Mouse (Mus musculus) lung, adult 2 months (tissue): ENCODE data around the gene Arpc2. TPM values are rescaled to one million over a fixed set of nuclear protein-coding genes. Genes with fewer than 3 reads are reported as not detected.

Source experiments
- DNase-seq: peaks from one replicate; pipeline ENCODE4 v3.0.0; 2022
- H3K4me1 ChIP-seq: fragments of 200-500 bp; 2 replicates; pipeline ENCODE4 v1.6.1; 2011; ENCODE audit warnings: low read length; ENCODE audit not compliant: control insufficient read depth, insufficient read depth
- H3K4me3 ChIP-seq: fragments of 200-500 bp; replicated peaks from 2 replicates; pipeline ENCODE3; 2011; ENCODE audit warnings: low read depth, mild to moderate bottlenecking, control low read depth, low read length; ENCODE audit errors: extremely low read depth
- CTCF ChIP-seq: fragments of 200-500 bp; IDR thresholded peaks from 2 replicates; pipeline ENCODE4 v1.5.1; 2011; ENCODE audit warnings: mild to moderate bottlenecking, low read length, control low read depth; ENCODE audit not compliant: insufficient read depth
- POLR2A ChIP-seq: fragments of 200-500 bp; IDR thresholded peaks from 2 replicates; pipeline ENCODE4 v1.6.1; 2011; ENCODE audit warnings: low read depth, mild to moderate bottlenecking, control low read depth, low read length, borderline replicate concordance; ENCODE audit errors: extremely low read depth
- WGBS: fragments of 180-500 bp; shearing (Covaris S2); methylation state at CpG from one replicate; pipeline ENCODE4 v1.1.7; 2018; 5-methylcytosine and 5-hydroxymethylcytosine counted together
- polyA plus RNA-seq: library from polyadenylated mRNA; depleted of rRNA; stranded (reverse); fragments of >200 nt; gene quantifications from 2 replicates; pipeline ENCODE4 v1.2.3, GENCODE M21; 2012

The Arpc2 gene
- polyA plus RNA-seq, 1 experiment, result 180 TPM

GRCm38 (mm10) chr1:74262510-74262909 lies 26.6 kb downstream of the Arpc2 start:
- no peak for DNase-seq
- H3K4me1 ChIP-seq, result no peaks in the 10 kb centered on the region
- H3K4me3 ChIP-seq, result no peak overlapping the region
- 55% methylated on average over 6 of the region's 6 CpGs for WGBS
- TF ChIP-seq POLR2A, result no peak
- TF ChIP-seq CTCF, result no peak

GRCm38 (mm10) chr1:74268750-74269149 lies 32.9 kb downstream of the Arpc2 start:
- H3K4me3 ChIP-seq, result no peak overlapping the region
- DNase-seq, result no peak
- no peak for TF ChIP-seq CTCF
- no peak for TF ChIP-seq POLR2A
- no peaks in the 10 kb centered on the region for H3K4me1 ChIP-seq
- 83% methylated on average over 8 of the region's 8 CpGs for WGBS

- TF ChIP-seq CTCF (no peak), POLR2A (no peak)
- DNase-seq, result no peak
- 61% methylated on average over 4 of the region's 4 CpGs for WGBS
Observed at GRCm38 (mm10) chr1:74271659-74272058, 35.8 kb downstream of the Arpc2 start.

GRCm38 (mm10) chr1:74275015-74275414 lies 39.1 kb downstream of the Arpc2 start:
- 18% methylated on average over 9 of the region's 9 CpGs for WGBS
- no peaks in the 10 kb centered on the region for H3K4me1 ChIP-seq
- TF ChIP-seq CTCF, result no peak
- no peak for TF ChIP-seq POLR2A
- no peak overlapping the region for H3K4me3 ChIP-seq
- DNase-seq, result no peak

More at GRCm38 (mm10) chr1:74271659-74272058, 35.8 kb downstream of the Arpc2 start:
- Histone ChIP-seq H3K4me3 (no peak overlapping the region), H3K4me1 (no peaks in the 10 kb centered on the region)

- Histone ChIP-seq H3K4me1 (no peaks in the 10 kb centered on the region), H3K4me3 (no peak overlapping the region)
- TF ChIP-seq CTCF (no peak), POLR2A (no peak)
- no peak for DNase-seq
- WGBS, result 75% methylated on average over 6 of the region's 6 CpGs
Observed at GRCm38 (mm10) chr1:74277041-74277440, 41.2 kb downstream of the Arpc2 start.

GRCm38 (mm10) chr1:74277883-74278537 lies 42.1 kb downstream of the Arpc2 start:
- peaks cover 1% of the 10 kb centered on the region; the same call in 1 of the 2 replicates for H3K4me1 ChIP-seq
- no peak overlapping the region for H3K4me3 ChIP-seq
- no peak for DNase-seq
- TF ChIP-seq POLR2A, result no peak
- no peak for TF ChIP-seq CTCF
- 61% methylated on average over 8 of the region's 8 CpGs for WGBS

- no peak for TF ChIP-seq CTCF
- no peak for TF ChIP-seq POLR2A
- DNase-seq, result no peak
Observed at GRCm38 (mm10) chr1:74278538-74278937, 42.7 kb downstream of the Arpc2 start, which contains the start of gene Gpbar1. Gene Gpbar1, plus strand, starts transcription at chr1:74278550.

GRCm38 (mm10) chr1:74278988-74279387 lies 43.1 kb downstream of the Arpc2 start:
- no peak for DNase-seq
- Histone ChIP-seq H3K4me3 (no peak overlapping the region), H3K4me1 (peaks cover 2% of the 10 kb centered on the region; the same call in 1 of the 2 replicates)
- TF ChIP-seq CTCF (no peak), POLR2A (no peak)
- WGBS, result 88% methylated on average over 11 of the region's 11 CpGs

More at GRCm38 (mm10) chr1:74278538-74278937, 42.7 kb downstream of the Arpc2 start, which contains the start of gene Gpbar1:
- peaks cover 2% of the 10 kb centered on the region; the same call in 1 of the 2 replicates for H3K4me1 ChIP-seq
- WGBS, result 87% methylated on average over 10 of the region's 10 CpGs
- no peak within 1 kb of the TSS for H3K4me3 ChIP-seq

- no peak overlapping the region for H3K4me3 ChIP-seq
- WGBS, result 94% methylated on average over 14 of the region's 14 CpGs
- DNase-seq, result no peak
- TF ChIP-seq POLR2A (no peak), CTCF (no peak)
- peaks cover 2% of the 10 kb centered on the region; the same call in 1 of the 2 replicates for H3K4me1 ChIP-seq
Observed at GRCm38 (mm10) chr1:74280591-74281325, 44.9 kb downstream of the Arpc2 start.

GRCm38 (mm10) chr1:74281372-74281771 lies 45.5 kb downstream of the Arpc2 start:
- no peak for DNase-seq
- Histone ChIP-seq H3K4me1 (peaks cover 2% of the 10 kb centered on the region; the same call in 1 of the 2 replicates), H3K4me3 (no peak overlapping the region)
- 95% methylated on average over 2 of the region's 2 CpGs for WGBS
- TF ChIP-seq CTCF, result no peak
- no peak for TF ChIP-seq POLR2A
